Mouse (Mus musculus) kidney, embryonic 16.5 days (tissue): ENCODE results near the gene Folr2. TPM values are rescaled to one million over a fixed set of nuclear protein-coding genes. Genes with fewer than 3 reads are reported as not detected.

Source experiments
- ATAC-seq: fragments of 200-750 bp; cut with Nextera tagmentation; 2 replicates; pipeline ENCODE4 v1.8.0; 2017; ENCODE audit warnings: moderate TSS enrichment; ENCODE audit not compliant: low FRiP score, low TSS enrichment
- H3K27ac ChIP-seq: fragments of 300-500 bp; sonication (generic); 2 replicates; pipeline ENCODE4 v1.5.1; 2014; ENCODE audit warnings: low read length
- H3K27me3 ChIP-seq: fragments of 300-500 bp; sonication (generic); 2 replicates; pipeline ENCODE4 v1.6.1; 2014; ENCODE audit warnings: low read length, control low read depth, mixed read lengths; ENCODE audit not compliant: insufficient read depth
- H3K36me3 ChIP-seq: fragments of 300-500 bp; sonication (generic); 2 replicates; pipeline ENCODE4 v1.6.1; 2014; ENCODE audit warnings: low read length, control low read depth, mixed read lengths; ENCODE audit not compliant: insufficient read depth
- H3K4me1 ChIP-seq: fragments of 300-500 bp; sonication (generic); 2 replicates; pipeline ENCODE4 v1.6.1; 2014; ENCODE audit warnings: low read length, control low read depth, mixed read lengths; ENCODE audit not compliant: insufficient read depth
- H3K4me2 ChIP-seq: fragments of 300-500 bp; sonication (generic); replicated peaks from 2 replicates; pipeline ENCODE4 v1.6.1; 2014; ENCODE audit warnings: low read depth, low read length
- H3K4me3 ChIP-seq: fragments of 300-500 bp; sonication (generic); 2 replicates; pipeline ENCODE4 v1.5.1; 2014; ENCODE audit warnings: mild to moderate bottlenecking, low read length
- H3K9ac ChIP-seq: fragments of 300-500 bp; sonication (generic); replicated peaks from 2 replicates; pipeline ENCODE4 v1.6.1; 2014; ENCODE audit warnings: low read length
- H3K9me3 ChIP-seq: fragments of 300-500 bp; sonication (generic); 2 replicates; pipeline ENCODE4 v1.6.1; 2016; ENCODE audit warnings: low read length, control low read depth
- WGBS: fragments of 180-500 bp; shearing (Covaris S2); extraction: QIAGEN DNeasy Blood & Tissue Kit; methylation state at CpG from one replicate; pipeline ENCODE4 v1.1.7; 2014; 5-methylcytosine and 5-hydroxymethylcytosine counted together
- polyA plus RNA-seq: library from polyadenylated mRNA; unstranded; fragments of >200 nt; fragmentation: Nextera tagmentation; extraction: Ambion mirVana; gene quantifications from 2 replicates; pipeline ENCODE4 v1.2.1, GENCODE M21; 2015

Gene Folr2
- 1.3 and 1.9 TPM in 2 replicates for polyA plus RNA-seq

DNA sequence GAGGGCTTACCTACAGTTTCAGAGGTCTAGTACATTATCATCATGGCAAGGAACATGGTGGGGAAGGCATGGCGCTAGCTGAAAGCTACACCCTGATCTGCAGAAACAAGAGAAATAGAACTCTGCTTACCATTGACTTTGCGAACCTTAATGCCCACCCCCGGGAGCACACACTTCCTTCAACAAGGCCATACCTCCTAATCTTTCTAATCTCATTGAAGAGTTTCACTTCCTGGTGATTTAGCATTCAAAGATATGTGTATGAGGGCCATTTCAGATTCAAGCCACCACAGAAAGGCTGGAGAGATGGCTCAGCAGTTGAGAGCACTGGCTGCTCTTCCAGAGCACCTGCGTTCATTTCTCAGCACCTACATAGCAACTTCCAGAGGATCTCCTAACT is at the start of gene Folr2:
Folr2 (minus strand) TSS at position 101 of the 400 bp plus-strand sequence.
- Histone ChIP-seq H3K4me1 (no peaks in the 10 kb centered on the region), H3K27me3 (no peaks in the 10 kb centered on the region), H3K4me3 (no peak within 1 kb of the TSS), H3K27ac (no peak within 1 kb of the TSS), H3K9me3 (no peaks in the 10 kb centered on the region), H3K36me3 (no peaks in the 10 kb centered on the region), H3K4me2 (no peak within 1 kb of the TSS), H3K9ac (no peak within 1 kb of the TSS)
- WGBS: 88% methylated on average over 4 of the region's 4 CpGs
- no peak for ATAC-seq

DNA sequence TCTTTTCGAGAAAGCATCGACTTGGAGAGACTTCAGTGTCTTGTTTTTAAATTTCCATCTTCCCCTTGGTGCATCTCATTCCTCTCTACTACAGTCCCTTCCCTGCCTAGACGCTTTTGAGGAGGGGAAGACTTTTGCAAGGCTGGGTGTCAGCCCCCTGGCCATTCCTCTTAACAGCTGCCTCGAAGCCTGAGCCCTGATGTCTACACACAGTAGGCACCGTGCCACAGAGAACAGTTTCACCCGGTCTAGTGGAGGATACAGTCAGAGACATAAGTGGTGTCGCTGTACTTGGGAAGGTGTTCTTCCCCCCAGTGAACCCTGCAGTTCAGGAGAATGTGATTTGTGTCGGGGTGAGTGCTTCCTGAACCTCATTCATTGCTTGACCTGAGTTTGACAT is 49.7 kb upstream of the Folr2 start:
- peak overlapping the region; percentile 91 for H3K9ac ChIP-seq
- H3K9me3 ChIP-seq: no peaks in the 10 kb centered on the region
- WGBS: 58% methylated on average over 8 of the region's 8 CpGs
- H3K4me3 ChIP-seq: peak overlapping the region; percentile 75
- peaks cover 23% of the 10 kb centered on the region for H3K4me1 ChIP-seq
- H3K27me3 ChIP-seq: no peaks in the 10 kb centered on the region
- no peak for ATAC-seq
- peaks cover 29% of the 10 kb centered on the region for H3K36me3 ChIP-seq
- H3K4me2 ChIP-seq: peak overlapping the region; percentile 73
- H3K27ac ChIP-seq: peak overlapping the region; percentile 97; the same call in 1 of the 2 replicates

DNA sequence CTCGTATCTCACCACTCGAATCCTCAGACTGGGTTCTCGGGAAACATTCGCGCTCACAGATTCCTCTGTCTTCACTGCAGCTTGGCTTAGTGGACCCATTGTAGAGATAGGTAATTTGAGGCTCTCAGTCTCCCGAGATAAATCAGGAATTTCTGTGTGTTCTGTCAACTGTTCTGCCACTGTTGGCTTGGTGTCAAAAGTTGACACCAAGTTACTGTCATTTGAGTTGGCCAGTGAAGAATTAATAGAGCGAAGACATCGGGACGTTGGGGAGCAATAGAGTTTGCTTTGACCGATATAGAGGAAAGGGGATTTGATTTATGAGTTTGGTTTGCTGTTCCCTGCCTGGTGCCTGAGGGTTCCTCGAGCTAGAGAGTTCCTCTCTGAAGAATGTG is 49.3 kb upstream of the Folr2 start, which contains the start of gene Tomt:
Tomt (minus strand) TSS at position 73 of the 395 bp plus-strand sequence.
- 5% methylated on average over 11 of the region's 11 CpGs for WGBS
- Histone ChIP-seq H3K4me2 (peak within 1 kb of the TSS; percentile 73), H3K9me3 (no peaks in the 10 kb centered on the region), H3K27ac (peak within 1 kb of the TSS; percentile 97), H3K4me3 (peak within 1 kb of the TSS; percentile 75), H3K27me3 (no peaks in the 10 kb centered on the region), H3K4me1 (peaks cover 23% of the 10 kb centered on the region), H3K9ac (peak within 1 kb of the TSS; percentile 91), H3K36me3 (peaks cover 26% of the 10 kb centered on the region)
- no peak for ATAC-seq

DNA sequence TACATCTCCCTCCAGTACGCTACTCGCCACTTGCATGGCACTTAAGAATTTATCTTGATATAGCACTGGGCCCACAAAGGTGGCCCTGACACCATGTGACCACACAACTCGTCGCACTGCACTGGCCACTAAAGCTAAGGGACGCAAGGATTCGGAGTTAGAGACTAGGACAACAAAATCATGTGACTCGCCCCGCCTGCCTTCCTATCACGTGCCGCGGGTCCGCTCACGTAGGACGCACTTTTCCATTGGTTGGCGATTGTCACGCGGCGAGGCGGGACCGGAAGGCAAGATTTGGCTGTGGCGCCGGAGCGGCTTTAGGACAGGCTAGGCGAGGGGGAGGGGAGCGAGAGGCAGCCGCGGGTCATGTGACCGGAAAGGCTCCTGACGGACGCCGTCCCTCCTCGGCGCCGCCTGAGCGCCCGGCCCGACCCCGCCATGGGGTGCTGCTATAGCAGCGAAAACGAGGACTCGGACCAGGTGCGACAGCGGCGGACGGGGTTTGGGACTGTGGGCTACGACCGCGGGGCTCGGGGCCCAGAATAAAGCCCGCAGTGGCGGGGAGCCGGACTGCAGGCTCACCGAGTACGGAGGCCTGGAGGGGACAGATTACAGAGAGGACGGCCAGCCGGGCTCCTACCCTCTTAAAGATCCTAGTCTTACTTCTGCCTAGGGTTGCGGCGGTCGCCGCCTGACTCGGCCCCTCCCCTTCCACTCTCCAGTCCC is 48.7 kb upstream of the Folr2 start, which contains the start of gene Lamtor1:
Lamtor1 (plus strand) TSS at position 344 of the 726 bp plus-strand sequence.
- peak within 1 kb of the TSS; percentile 97 for H3K27ac ChIP-seq
- peaks cover 23% of the 10 kb centered on the region for H3K4me1 ChIP-seq
- WGBS: under 1% methylated on average over 61 of the region's 61 CpGs
- H3K27me3 ChIP-seq: no peaks in the 10 kb centered on the region
- H3K9me3 ChIP-seq: no peaks in the 10 kb centered on the region
- H3K9ac ChIP-seq: peak within 1 kb of the TSS; percentile 91
- peaks cover 21% of the 10 kb centered on the region for H3K36me3 ChIP-seq
- peak; percentile 98 for ATAC-seq
- peak within 1 kb of the TSS; percentile 75 for H3K4me3 ChIP-seq
- H3K4me2 ChIP-seq: peak within 1 kb of the TSS; percentile 73

DNA sequence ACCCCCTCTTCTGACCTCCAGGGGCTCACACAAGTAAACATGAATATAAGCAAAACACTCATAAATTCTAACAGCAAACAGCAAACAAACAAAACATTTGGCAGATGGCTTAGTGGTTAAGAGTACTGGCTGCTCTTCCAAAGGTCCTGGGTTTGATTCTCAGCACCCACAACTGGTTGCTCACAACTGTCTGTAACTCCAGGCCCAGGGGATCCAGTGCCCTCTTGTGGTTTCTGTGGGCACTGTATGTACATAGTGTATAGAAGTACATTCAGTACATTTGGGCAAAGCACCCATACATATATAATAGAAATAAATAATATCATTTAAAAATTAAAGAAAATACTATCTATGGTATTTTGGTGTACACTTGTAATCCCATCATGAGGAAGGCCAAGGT is 45.9 kb upstream of the Folr2 start:
- Histone ChIP-seq H3K9me3 (no peaks in the 10 kb centered on the region), H3K27me3 (no peaks in the 10 kb centered on the region), H3K9ac (no peak overlapping the region), H3K36me3 (0 out of 2 replicates have a peak, but pooled peaks cover 10% of the 10 kb centered on the region), H3K4me1 (peaks cover 18% of the 10 kb centered on the region), H3K27ac (no peak overlapping the region), H3K4me3 (no peak overlapping the region), H3K4me2 (no peak overlapping the region)
- no peak for ATAC-seq

DNA sequence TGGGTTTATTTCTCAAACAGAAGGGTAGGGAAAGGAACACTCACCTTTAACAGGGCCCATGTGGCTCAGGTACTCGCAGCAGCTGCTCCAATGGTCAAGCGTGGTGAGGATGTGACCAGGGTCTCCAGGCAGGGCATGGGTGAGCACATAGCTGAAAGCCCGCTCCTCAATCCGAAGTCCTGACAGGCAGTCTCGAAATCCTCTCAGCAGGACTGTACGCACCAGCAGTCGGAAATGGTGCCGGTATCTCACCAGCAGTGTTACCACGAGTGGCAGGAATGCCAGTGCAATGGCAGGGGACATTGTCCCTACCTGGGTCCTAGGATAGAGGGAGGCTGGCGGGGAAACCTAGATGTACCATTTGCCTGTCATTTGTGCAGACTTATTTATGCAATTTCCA is 45.0 kb upstream of the Folr2 start:
- Histone ChIP-seq H3K4me3 (no peak overlapping the region), H3K4me1 (peaks cover 18% of the 10 kb centered on the region), H3K9ac (no peak overlapping the region), H3K4me2 (no peak overlapping the region), H3K27ac (no peak overlapping the region), H3K27me3 (no peaks in the 10 kb centered on the region), H3K9me3 (no peaks in the 10 kb centered on the region), H3K36me3 (0 out of 2 replicates have a peak, but pooled peaks cover 10% of the 10 kb centered on the region)
- ATAC-seq: no peak
- 88% methylated on average over 10 of the region's 10 CpGs for WGBS

DNA sequence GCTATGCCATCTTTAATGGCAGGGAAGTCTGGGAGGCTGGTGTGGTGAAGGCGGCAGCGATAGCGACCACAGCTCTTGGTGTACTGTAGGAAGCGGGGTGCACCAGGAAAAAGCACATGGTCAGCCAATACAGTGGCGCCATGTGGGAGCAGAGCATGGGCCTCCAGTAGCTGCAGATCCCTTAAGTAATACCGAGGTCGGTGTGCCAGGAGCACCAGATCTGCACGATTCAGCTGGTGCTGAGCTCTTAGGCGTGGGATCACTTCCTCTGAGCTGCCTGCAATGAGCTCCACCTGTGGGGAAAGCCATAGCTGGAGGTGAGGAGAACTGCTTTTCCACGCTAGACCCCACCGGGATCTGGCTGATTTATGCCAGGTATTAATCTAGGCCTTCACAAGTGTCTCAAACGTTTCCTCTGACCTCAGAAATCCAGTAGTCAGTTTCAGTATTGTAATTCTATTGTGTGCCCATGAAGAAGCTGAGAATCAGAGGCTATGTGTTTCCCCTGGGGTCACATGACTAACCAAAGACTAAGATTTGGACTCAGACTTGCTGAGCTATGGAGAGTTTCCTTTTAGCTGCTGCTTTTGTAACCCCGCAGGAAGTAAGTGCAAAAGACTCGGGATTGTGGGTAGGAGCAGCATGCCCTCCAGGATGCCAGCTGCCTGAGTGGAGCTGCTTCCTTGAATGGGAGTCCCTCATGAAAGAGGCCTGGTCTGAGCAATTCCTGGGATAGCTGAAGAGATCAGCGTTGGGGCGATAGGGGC is 43.5 kb upstream of the Folr2 start:
- WGBS: 85% methylated on average over 16 of the region's 16 CpGs
- Histone ChIP-seq H3K4me3 (no peak overlapping the region), H3K36me3 (0 out of 2 replicates have a peak, but pooled peaks cover 10% of the 10 kb centered on the region), H3K9me3 (no peaks in the 10 kb centered on the region), H3K4me1 (peaks cover 12% of the 10 kb centered on the region; the same call in 1 of the 2 replicates), H3K4me2 (no peak overlapping the region), H3K27ac (no peak overlapping the region), H3K9ac (no peak overlapping the region), H3K27me3 (no peaks in the 10 kb centered on the region)
- ATAC-seq: no peak

DNA sequence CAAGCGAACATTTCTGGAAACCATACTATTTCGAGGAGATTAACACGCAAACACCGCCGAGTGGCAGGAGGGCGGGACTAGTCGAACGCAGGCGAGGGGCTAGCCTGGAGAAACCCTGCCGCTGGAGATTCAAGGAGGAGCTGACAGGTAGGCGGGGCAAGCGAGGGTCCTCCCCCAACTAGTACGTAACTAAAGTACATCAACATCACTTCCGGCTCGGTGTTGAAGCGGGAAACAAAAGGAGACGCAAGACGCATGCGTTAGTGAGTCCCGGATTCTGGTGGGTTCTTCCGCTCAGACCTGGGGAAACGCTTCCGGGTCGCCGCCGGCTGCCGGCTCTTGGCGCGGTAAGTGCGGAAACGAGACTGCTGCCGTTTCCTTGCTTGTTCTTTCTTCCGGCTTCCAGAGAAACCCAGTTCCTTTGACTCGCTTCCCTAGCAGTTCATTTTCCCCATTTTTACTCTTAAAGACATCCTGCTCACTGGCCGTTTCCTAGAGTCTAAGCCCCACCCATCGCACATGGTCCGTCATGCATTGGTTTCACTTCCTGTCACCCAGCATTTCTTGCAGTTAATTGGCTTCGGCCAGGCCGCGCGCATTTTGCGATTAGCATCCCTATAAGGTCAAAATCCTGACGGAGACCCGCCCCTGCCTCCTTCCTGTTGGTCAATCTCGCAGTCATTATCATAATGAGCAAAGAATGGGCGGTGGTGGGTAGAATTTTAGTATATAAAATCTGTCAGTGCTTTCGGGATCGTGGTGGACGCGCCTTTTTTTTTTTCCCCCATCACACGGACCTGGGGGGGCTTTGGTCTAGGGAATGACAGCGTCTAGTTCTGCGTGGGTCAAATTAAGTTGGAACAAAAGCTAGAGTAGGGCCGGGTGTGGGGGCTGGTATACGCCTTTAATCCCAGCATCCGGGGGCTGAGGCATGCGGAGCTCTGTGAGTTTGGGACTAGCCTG is 39.4 kb upstream of the Folr2 start:
- Histone ChIP-seq H3K9ac (peak overlapping the region; percentile 78), H3K27ac (peak overlapping the region; percentile 96), H3K27me3 (no peaks in the 10 kb centered on the region), H3K9me3 (no peaks in the 10 kb centered on the region), H3K4me1 (peaks cover 6% of the 10 kb centered on the region; the same call in 1 of the 2 replicates), H3K4me3 (peak overlapping the region; percentile 81), H3K36me3 (no peaks in the 10 kb centered on the region), H3K4me2 (peak overlapping the region; percentile 62)
- WGBS: under 1% methylated on average over 57 of the region's 57 CpGs
- peak; percentile 99 for ATAC-seq

DNA sequence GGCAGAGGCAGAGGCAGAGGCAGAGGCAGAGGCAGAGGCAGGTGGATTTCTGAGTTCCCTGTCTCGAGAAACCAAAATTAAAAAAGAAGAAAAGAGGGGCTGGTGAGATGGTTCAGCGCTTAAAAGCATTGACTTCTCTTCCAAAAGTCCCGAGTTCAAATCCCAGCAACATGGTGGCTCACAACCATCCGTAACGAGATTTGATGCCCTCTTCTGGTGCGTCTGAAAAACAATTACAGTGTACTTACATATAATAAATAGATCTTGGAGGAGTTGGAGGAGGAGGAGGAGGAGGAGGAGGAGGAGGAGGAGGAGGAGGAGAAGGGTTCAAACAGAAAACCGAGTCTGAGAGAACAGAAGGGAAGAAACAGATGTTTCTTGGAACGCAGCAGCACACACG is 38.7 kb upstream of the Folr2 start:
- Histone ChIP-seq H3K9ac (peak overlapping the region; percentile 72), H3K36me3 (no peaks in the 10 kb centered on the region), H3K4me2 (peak overlapping the region; percentile 53), H3K27me3 (no peaks in the 10 kb centered on the region), H3K4me3 (peak overlapping the region; percentile 81), H3K4me1 (peaks cover 6% of the 10 kb centered on the region; the same call in 1 of the 2 replicates), H3K9me3 (no peaks in the 10 kb centered on the region), H3K27ac (peak overlapping the region; percentile 58; the same call in 1 of the 2 replicates)
- ATAC-seq: no peak
- WGBS: 32% methylated on average over 9 of the region's 9 CpGs
